Mouse (Mus musculus) midbrain, embryonic 14.5 days (tissue): ENCODE data around the gene Themis3. TPM values are rescaled to one million over a fixed set of nuclear protein-coding genes. Genes with fewer than 3 reads are reported as not detected.
A peak's percentile ranks its signal among the peaks of the same experiment; 100 is the strongest.
"Not testable (repeated sequence)": the region's sequence is repeated elsewhere in the genome, so short reads cannot be mapped to it uniquely, and the experiment has no call there.

Experiments
- ATAC-seq: fragments of 200-750 bp; cut with Nextera tagmentation; 2 replicates; pipeline ENCODE4 v1.8.0; 2017; ENCODE audit warnings: moderate number of reproducible peaks, moderate library complexity; ENCODE audit not compliant: low FRiP score, low TSS enrichment
- DNase-seq: peaks from one replicate; pipeline ENCODE4 v3.0.0-alpha.2; 2015
- H3K27ac ChIP-seq: fragments of 300-500 bp; sonication (generic); replicated peaks from 2 replicates; pipeline ENCODE4 v1.5.1; 2014; ENCODE audit warnings: mild to moderate bottlenecking, low read depth, low read length, moderate library complexity
- H3K27me3 ChIP-seq: fragments of 300-500 bp; sonication (generic); 2 replicates; pipeline ENCODE4 v1.6.1; 2014; ENCODE audit warnings: low read length, control low read depth, mixed read lengths; ENCODE audit not compliant: control insufficient read depth, insufficient read depth
- H3K36me3 ChIP-seq: fragments of 300-500 bp; sonication (generic); 2 replicates; pipeline ENCODE4 v1.6.1; 2014; ENCODE audit warnings: low read length, control low read depth; ENCODE audit not compliant: control insufficient read depth, insufficient read depth
- H3K4me1 ChIP-seq: fragments of 300-500 bp; sonication (generic); 2 replicates; pipeline ENCODE4 v1.6.1; 2014; ENCODE audit warnings: mild to moderate bottlenecking, antibody characterized with exemption, low read length, control low read depth; ENCODE audit not compliant: control insufficient read depth, insufficient read depth
- H3K4me2 ChIP-seq: fragments of 300-500 bp; sonication (generic); 2 replicates; pipeline ENCODE4 v1.6.1; 2014; ENCODE audit warnings: mild to moderate bottlenecking, low read length, moderate library complexity
- H3K4me3 ChIP-seq: fragments of 300-500 bp; sonication (generic); replicated peaks from 2 replicates; pipeline ENCODE4 v1.5.1; 2014; ENCODE audit warnings: low read depth, low read length
- H3K9ac ChIP-seq: fragments of 300-500 bp; sonication (generic); replicated peaks from 2 replicates; pipeline ENCODE4 v1.6.1; 2014; ENCODE audit warnings: mild to moderate bottlenecking, low read length, moderate library complexity
- H3K9me3 ChIP-seq: fragments of 300-500 bp; sonication (generic); 2 replicates; pipeline ENCODE4 v1.6.1; 2016; ENCODE audit warnings: low read length, control low read depth, mixed read lengths; ENCODE audit not compliant: control insufficient read depth
- WGBS: fragments of 180-500 bp; shearing (Covaris S2); extraction: QIAGEN DNeasy Blood & Tissue Kit; methylation state at CpG from one replicate; pipeline ENCODE4 v1.1.7; 2014; 5-methylcytosine and 5-hydroxymethylcytosine counted together
- polyA plus RNA-seq: library from polyadenylated mRNA; unstranded; fragments of >200 nt; fragmentation: Nextera tagmentation; extraction: Ambion mirVana; gene quantifications from 2 replicates; pipeline ENCODE4 v1.2.1, GENCODE M21; 2014

The Themis3 gene
- polyA plus RNA-seq, 1 experiment from 2014 or later, result not detected

- ATAC-seq, result no peak
- H3K4me1 ChIP-seq, result peaks cover 7% of the 10 kb centered on the region
- WGBS, result 79% methylated on average over 5 of the region's 5 CpGs
Measured at GRCm38 (mm10) chr17:66523396-66523795, 71.0 kb downstream of the Themis3 start.

GRCm38 (mm10) chr17:66522631-66523030, 71.8 kb downstream of the Themis3 start:
- not testable (repeated sequence) for H3K4me2 ChIP-seq, H3K27me3 ChIP-seq, H3K4me3 ChIP-seq, H3K9me3 ChIP-seq, ATAC-seq, DNase-seq, H3K27ac ChIP-seq, H3K9ac ChIP-seq, H3K36me3 ChIP-seq
- WGBS, result 98% methylated on average over 1 of the region's 1 CpGs
- peaks cover 14% of the 10 kb centered on the region for H3K4me1 ChIP-seq

More at GRCm38 (mm10) chr17:66523396-66523795, 71.0 kb downstream of the Themis3 start:
- H3K27ac ChIP-seq, result no peak overlapping the region
- no peak overlapping the region for H3K9ac ChIP-seq
- H3K27me3 ChIP-seq, result no peaks in the 10 kb centered on the region
- no peaks in the 10 kb centered on the region for H3K36me3 ChIP-seq
- H3K4me3 ChIP-seq, result no peak overlapping the region
- DNase-seq, result no peak
- H3K9me3 ChIP-seq, result no peaks in the 10 kb centered on the region
- H3K4me2 ChIP-seq, result no peak overlapping the region

GRCm38 (mm10) chr17:66519554-66520553, 74.6 kb downstream of the Themis3 start, which contains the start of gene Rab12:
Gene Rab12 (minus strand): TSS chr17:66519729.
- peak within 1 kb of the TSS; percentile 95 for H3K4me3 ChIP-seq
- H3K9ac ChIP-seq, result peak within 1 kb of the TSS; percentile 98
- H3K4me1 ChIP-seq, result peaks cover 15% of the 10 kb centered on the region
- H3K27me3 ChIP-seq, result no peaks in the 10 kb centered on the region
- peak within 1 kb of the TSS; percentile 65 for H3K4me2 ChIP-seq
- H3K9me3 ChIP-seq, result no peaks in the 10 kb centered on the region
- peak; percentile 96 for ATAC-seq
- no peaks in the 10 kb centered on the region for H3K36me3 ChIP-seq
- peak within 1 kb of the TSS; percentile 63 for H3K27ac ChIP-seq
- 9% methylated on average over 71 of the region's 71 CpGs for WGBS
- DNase-seq, result peak; percentile 94

GRCm38 (mm10) chr17:66518877-66519553, 75.4 kb downstream of the Themis3 start:
- H3K9me3 ChIP-seq, result no peaks in the 10 kb centered on the region
- ATAC-seq, result peak; percentile 76

GRCm38 (mm10) chr17:66516953-66517352, 77.5 kb downstream of the Themis3 start:
- DNase-seq, result no peak
- Histone ChIP-seq H3K27ac (no peak overlapping the region), H3K4me2 (no peak overlapping the region), H3K4me1 (peaks cover 15% of the 10 kb centered on the region), H3K36me3 (peaks cover 4% of the 10 kb centered on the region; the same call in 1 of the 2 replicates), H3K9me3 (no peaks in the 10 kb centered on the region), H3K9ac (no peak overlapping the region), H3K27me3 (no peaks in the 10 kb centered on the region), H3K4me3 (no peak overlapping the region)
- 91% methylated on average over 4 of the region's 4 CpGs for WGBS
- no peak for ATAC-seq

More at GRCm38 (mm10) chr17:66518877-66519553, 75.4 kb downstream of the Themis3 start:
- Histone ChIP-seq H3K4me2 (peak overlapping the region; percentile 65), H3K4me1 (peaks cover 15% of the 10 kb centered on the region), H3K36me3 (no peaks in the 10 kb centered on the region; the same call in 1 of the 2 replicates), H3K9ac (peak overlapping the region; percentile 98), H3K4me3 (peak overlapping the region; percentile 95), H3K27ac (peak overlapping the region; percentile 63), H3K27me3 (no peaks in the 10 kb centered on the region)
- DNase-seq, result peak; percentile 33
- WGBS, result under 1% methylated on average over 52 of the region's 57 CpGs

- Histone ChIP-seq H3K27ac (no peak overlapping the region), H3K9me3 (no peaks in the 10 kb centered on the region), H3K4me2 (no peak overlapping the region), H3K4me1 (peaks cover 11% of the 10 kb centered on the region), H3K9ac (no peak overlapping the region), H3K27me3 (no peaks in the 10 kb centered on the region), H3K4me3 (no peak overlapping the region), H3K36me3 (peaks cover 7% of the 10 kb centered on the region; the same call in 1 of the 2 replicates)
- 92% methylated on average over 10 of the region's 10 CpGs for WGBS
- DNase-seq (no peak), ATAC-seq (no peak)
Measured at GRCm38 (mm10) chr17:66514288-66514995, 80.0 kb downstream of the Themis3 start.

GRCm38 (mm10) chr17:66512202-66512956, 82.0 kb downstream of the Themis3 start:
- DNase-seq (no peak), ATAC-seq (no peak)
- H3K27me3 ChIP-seq, result no peaks in the 10 kb centered on the region

More at GRCm38 (mm10) chr17:66512202-66512956, 82.0 kb downstream of the Themis3 start:
- Histone ChIP-seq H3K4me2 (no peak overlapping the region), H3K4me1 (no peaks in the 10 kb centered on the region), H3K9ac (no peak overlapping the region), H3K4me3 (no peak overlapping the region), H3K27ac (no peak overlapping the region), H3K9me3 (no peaks in the 10 kb centered on the region), H3K36me3 (peaks cover 7% of the 10 kb centered on the region; the same call in 1 of the 2 replicates)
- WGBS, result 84% methylated on average over 15 of the region's 15 CpGs
